Mouse (Mus musculus) heart, postnatal 10 days (tissue): Measurements from ENCODE around the gene Pnpla2. TPM values are rescaled to one million over a fixed set of nuclear protein-coding genes. Genes with fewer than 3 reads are reported as not detected.
"Not testable (repeated sequence)": the region's sequence is repeated elsewhere in the genome, so short reads cannot be mapped to it uniquely, and the experiment has no call there.

Source experiments
- DNase-seq, 2 experiments: peaks; one replicate each; pipeline ENCODE4 v3.0.0; 2021
- intact Hi-C: fragments of 180-260 bp; cut with DNase I; formaldehyde crosslinking; loops from one replicate; pipeline ENCODE4 v1.15.1; 2025
- total RNA-seq, 2 experiments: library from RNA; stranded (reverse); gene quantifications; 2 replicates each; pipeline ENCODE4 v1.2.3; 2021

Gene Pnpla2
- 100 to 1,000 TPM; 244 to 353 TPM for total RNA-seq

- intact Hi-C loops: no loop called here
- peak; percentile 95 to 97 for DNase-seq
Measured at GRCm38 (mm10) chr7:141454967-141455551, at the start of gene Pnpla2. Pnpla2 (plus strand) TSS chr7:141455198.

DNA sequence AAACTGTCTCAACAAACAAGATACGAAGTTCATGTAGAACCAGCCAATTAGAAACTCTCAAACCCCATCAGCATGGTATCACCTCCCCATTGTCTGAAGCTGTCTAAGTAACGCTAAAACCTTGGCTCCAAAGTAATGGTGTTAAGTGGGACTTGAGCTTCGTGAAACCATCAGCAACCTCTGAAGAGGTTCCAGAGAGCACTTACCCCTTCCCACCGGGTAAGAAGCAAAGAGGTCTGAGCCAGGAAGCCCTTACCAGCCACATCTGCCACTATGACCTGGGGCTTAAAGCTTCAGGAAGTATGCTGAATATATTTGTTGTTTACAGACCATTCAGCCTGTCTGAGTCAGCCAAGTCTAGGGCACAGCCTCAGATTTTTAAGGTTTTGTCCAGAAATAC, 49.5 kb upstream of the Pnpla2 start:
- DNase-seq: no peak
- intact Hi-C loops: no loop called here

GRCm38 (mm10) chr7:141407670-141408069, 47.3 kb upstream of the Pnpla2 start:
- intact Hi-C loops, DNase-seq: not testable (repeated sequence)

DNA sequence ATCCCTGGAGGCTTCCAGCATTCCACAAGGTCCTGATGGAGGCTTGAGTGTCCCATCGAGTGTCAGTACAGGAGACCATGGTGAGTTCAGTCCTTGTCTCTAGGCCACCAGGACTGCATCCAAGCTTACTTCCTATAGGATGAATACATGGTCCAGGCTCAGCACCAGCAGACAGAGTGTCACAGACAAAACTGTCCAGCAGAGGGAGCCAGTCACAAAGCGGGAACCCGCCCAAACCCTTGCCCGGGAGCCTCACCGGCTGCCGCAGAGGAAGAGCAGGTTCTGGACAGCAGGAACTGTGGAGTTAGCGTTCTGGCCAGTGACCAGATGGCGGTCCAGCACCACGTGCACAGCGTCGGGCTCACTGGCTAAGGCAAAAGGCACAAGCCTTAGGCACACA, 46.2 kb upstream of the Pnpla2 start:
- DNase-seq: peak; percentile 90 to 93
- intact Hi-C loops: loop anchor here (1.0 kb wide), 2 partner anchors 28 to 116 kb away; partner anchors contain the start of gene Slc25a22

- intact Hi-C loops: no loop called here
- DNase-seq: peak; percentile 23 to 26
Measured at GRCm38 (mm10) chr7:141410631-141411030, 44.4 kb upstream of the Pnpla2 start.

DNA sequence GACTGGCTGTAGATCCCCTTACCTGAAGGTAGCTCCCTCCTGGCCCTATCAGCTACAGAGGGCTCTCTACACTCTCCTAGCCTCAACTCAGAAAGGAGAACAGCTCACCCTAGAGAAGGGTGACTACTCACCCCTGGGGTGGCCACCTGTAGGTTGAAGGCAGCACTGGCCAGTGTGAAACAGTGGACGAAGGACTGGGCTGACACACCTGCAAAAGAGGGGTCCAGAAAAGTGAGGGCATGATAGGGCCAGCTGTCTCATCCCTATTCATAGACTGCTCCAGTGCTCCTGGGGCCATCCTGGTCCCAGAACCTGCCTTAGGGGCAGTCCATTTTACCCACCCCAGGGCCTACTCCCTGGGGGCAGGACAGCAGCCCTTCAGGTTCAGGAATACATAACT, 43.3 kb upstream of the Pnpla2 start:
- intact Hi-C loops: no loop called here
- DNase-seq: no peak

DNA sequence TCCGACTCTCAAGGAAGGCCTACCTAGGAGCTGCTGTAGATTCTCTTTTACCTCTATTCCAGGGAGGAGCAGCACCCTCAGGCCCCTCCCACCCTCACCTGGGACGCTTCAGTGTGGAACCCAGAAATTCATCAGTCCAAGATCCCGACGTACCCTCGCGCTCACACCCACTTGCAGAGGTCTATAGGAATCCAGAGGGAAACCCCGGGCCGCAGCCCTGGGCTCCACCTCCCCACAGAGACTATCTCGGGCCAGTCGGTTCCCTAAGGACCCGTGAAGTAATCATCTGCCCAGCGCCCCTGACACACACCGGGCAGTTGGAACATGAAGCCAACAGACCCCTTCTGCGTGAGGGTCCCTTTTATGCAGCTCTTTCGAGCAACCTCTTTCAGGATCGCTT, 41.7 kb upstream of the Pnpla2 start:
- DNase-seq: peak; percentile 24 to 38
- intact Hi-C loops: no loop called here

GRCm38 (mm10) chr7:141413809-141414584, 41.0 kb upstream of the Pnpla2 start, which contains the start of gene Gatd1:
Gatd1 (minus strand) TSS chr7:141414136.
- intact Hi-C loops: no loop called here
- peak; percentile 99 to 100 for DNase-seq

DNA sequence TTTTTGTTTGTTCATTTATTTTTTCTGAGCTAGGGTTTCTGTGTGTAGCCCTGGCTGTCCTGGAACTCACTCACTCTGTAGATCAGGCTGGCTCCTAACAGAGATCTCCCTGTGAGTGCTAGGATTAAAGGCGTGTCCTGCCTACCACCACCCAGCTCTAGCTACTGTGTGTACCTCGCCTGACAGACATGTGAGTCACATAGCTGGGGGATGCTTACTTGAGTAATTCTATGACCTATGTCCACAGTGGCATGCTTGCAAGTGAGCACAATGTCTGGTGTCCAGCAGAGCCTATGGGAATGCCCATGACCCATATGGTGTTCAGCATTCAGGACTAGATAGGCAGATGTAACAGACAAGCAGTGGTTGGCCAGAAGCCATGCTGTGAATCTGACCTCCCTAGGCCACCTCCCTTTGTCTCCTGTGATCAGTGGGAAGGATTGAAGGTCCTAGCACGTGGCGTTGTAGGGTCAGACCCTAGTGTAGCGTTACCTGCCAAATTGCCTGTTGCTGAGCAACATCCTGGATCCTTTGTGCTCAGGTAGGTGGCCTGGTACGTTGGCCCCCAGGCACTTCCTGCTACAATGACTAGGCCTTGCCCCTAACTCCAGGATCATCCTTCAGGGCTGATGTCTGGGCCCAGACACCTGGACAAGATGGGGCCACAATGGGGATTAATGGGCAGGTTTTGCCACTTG, 38.7 kb upstream of the Pnpla2 start:
- intact Hi-C loops: no loop called here
- no peak for DNase-seq

GRCm38 (mm10) chr7:141417731-141418681, 37.0 kb upstream of the Pnpla2 start:
- DNase-seq: no peak
- intact Hi-C loops: no loop called here

GRCm38 (mm10) chr7:141418970-141419369, 36.0 kb upstream of the Pnpla2 start:
- DNase-seq: no peak
- intact Hi-C loops: no loop called here

- DNase-seq: no peak
- intact Hi-C loops: no loop called here
Measured at GRCm38 (mm10) chr7:141420030-141420702, 34.8 kb upstream of the Pnpla2 start.

- no peak for DNase-seq
- intact Hi-C loops: no loop called here
Measured at GRCm38 (mm10) chr7:141423811-141424210, 31.2 kb upstream of the Pnpla2 start.

GRCm38 (mm10) chr7:141426948-141427730, 27.9 kb upstream of the Pnpla2 start:
- intact Hi-C loops: no loop called here
- DNase-seq: no peak

GRCm38 (mm10) chr7:141428701-141429100, 26.3 kb upstream of the Pnpla2 start:
- intact Hi-C loops: no loop called here
- no peak for DNase-seq

DNA sequence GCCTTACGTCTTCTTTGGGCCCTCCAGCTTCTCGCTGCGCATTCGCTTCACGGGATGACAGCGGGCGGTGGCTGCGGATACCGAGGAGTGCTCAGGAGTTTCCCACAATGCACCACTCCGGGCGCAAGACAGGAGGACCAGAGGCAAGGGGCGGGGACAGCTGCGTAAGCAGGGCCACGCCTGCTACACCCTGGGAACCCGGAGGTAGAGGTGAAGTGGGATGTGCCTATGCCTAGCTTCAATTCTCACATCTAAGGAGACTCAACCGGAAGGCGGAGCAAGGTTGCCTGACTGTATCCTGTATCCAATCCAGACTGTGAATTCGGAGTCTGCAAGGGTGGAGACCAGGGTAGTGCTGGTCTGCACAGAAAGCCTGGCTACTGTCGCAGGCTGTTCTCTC, 25.7 kb upstream of the Pnpla2 start, which contains the start of gene Cend1:
Cend1 (minus strand) TSS at position 182 of the 400 bp plus-strand sequence.
- peak; percentile 57 to 65 for DNase-seq
- intact Hi-C loops: no loop called here

GRCm38 (mm10) chr7:141429840-141430584, 25.0 kb upstream of the Pnpla2 start:
- peak; percentile 38 to 49 for DNase-seq
- intact Hi-C loops: no loop called here

- intact Hi-C loops: no loop called here
- no peak for DNase-seq
Measured at GRCm38 (mm10) chr7:141430585-141431240, 24.3 kb upstream of the Pnpla2 start.
